Mouse (Mus musculus): ENCODE measurements at regions not wholly inside any gene's neighbourhood (a gene's known extent, or its start where the extent isn't known, plus 50 kb on each side); places are given as distances from the start of the nearest gene placed in this dataset.

DNA sequence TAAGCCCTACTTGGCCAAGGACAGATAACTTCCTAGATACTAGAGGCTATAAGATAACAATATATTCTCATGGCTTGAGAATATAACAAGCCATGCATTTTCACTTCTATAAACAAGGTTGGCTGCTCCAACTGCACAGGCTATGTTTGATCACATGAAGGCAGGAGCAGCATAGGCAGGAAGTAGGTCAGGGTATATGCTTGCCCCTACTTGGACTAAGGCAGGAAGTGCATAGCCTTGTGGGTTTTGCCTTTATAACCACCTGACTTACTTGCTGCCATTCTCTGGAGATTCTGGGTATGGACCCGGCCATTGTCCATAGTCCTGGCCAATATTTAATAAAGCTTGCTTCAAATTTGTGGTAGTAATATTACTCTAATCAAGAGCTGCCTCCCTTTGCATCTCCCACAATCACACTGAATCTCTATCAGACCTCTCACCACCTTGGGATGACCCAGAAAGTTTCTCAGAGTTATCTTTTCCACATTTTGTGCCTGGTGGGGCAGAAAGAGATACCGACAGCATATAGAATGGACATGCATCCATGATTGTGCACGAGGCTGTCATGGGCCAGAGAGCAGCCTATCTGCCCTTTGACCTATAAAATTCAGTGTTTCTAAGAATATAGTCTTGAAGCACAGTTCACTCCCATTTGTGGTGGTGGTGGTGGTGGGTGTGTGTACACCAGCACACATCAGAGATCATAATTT lies 193.7 kb upstream of the Klf3 start:
- DNase-seq (ENCODE audit: low read depth), result no peak

DNA sequence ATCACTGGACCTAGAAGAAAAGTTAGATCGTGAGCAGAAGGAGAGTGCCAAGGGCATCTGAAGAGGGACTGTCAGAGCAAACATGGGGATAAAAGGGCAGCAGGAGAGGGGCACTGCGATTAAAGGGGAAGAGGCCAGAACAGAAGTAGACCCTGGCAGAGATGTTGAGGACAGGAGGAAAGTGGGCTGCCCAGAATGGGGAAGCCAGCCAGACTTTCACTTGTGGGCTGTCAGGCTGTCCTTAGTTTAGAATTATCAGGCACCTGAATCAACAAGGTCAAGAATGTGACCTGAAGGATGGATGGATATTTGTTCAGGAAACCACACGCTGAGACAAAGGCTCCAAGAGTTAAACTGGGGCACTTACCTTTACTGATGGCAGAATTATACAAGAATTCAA lies 193.0 kb upstream of the Klf3 start:
- no peak for DNase-seq (ENCODE audit: low read depth)

- no peak for DNase-seq (ENCODE audit: low read depth)
These were observed 192.4 kb upstream of the Klf3 start for GRCm38 (mm10) chr5:64610562-64611405.

GRCm38 (mm10) chr5:64612017-64612416 lies 191.2 kb upstream of the Klf3 start:
- no peak for DNase-seq (ENCODE audit: low read depth)

GRCm38 (mm10) chr5:64613696-64614095 lies 189.5 kb upstream of the Klf3 start:
- DNase-seq (ENCODE audit: low read depth), result no peak

GRCm38 (mm10) chr5:64618126-64618525 lies 185.1 kb upstream of the Klf3 start:
- no peak for DNase-seq (ENCODE audit: low read depth)

DNA sequence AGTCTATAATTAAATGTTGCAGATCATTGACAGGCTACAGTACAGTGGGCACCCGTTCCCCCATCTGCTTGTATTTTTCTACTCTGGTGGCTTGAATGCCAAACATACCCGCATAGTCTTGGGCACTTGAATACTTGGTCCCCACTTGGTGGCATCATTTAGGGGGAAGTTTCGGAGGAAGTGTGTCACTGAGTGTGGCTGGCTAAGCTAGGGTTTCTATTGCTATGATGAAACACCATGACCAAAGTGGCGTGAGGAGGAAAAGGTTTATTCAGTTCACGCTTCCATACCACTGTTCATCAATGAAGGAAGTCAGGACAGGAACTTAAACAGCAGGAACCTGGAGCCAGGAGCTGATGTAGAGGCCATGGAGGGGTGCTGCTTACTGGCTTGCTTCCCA lies 183.4 kb upstream of the Klf3 start:
- no peak for DNase-seq (ENCODE audit: low read depth)

DNA sequence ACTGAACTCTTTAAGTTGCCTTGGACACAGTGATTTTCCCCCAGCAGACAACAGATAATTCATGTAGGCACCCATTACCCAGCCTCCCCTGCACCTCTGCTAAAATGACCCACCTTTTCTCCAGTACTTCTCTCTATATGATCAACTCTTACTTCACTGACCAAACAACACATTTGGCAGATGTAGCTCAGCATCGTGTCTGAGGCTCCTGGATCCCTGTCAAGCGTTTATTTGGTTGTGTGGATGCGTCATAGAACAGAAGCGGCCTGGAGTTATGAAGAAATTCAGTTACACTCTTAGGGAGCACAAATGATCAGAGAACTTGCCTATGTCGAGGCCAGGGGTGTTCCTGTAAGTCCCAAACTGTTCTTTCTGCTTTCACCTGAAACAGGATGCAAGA lies 182.5 kb upstream of the Klf3 start:
- DNase-seq (ENCODE audit: low read depth), result no peak

- DNase-seq (ENCODE audit: low read depth), result no peak
These were observed 181.8 kb upstream of the Klf3 start for GRCm38 (mm10) chr5:64621386-64621785.

GRCm38 (mm10) chr5:64623653-64624052 lies 179.5 kb upstream of the Klf3 start:
- DNase-seq (ENCODE audit: low read depth), result no peak

DNA sequence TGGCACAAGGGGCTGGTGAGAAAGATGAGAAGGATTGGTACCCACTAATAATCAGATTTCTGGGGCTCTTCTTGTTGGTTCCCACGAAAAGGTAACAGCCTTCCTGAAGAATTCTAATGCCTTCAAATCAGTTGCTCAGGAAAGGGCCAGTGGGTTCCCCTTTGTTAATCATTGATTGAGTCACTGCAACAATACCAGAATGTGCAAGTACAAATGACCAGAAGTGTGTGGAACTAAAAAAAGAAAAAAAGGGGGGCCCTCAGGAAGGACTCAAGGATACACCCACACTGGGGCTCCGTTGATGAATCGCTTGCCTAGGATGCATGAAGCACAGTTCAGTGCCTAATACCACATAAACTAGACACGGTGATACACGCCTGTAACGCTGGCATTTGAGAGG lies 179.0 kb upstream of the Klf3 start:
- DNase-seq (ENCODE audit: low read depth), result no peak

DNA sequence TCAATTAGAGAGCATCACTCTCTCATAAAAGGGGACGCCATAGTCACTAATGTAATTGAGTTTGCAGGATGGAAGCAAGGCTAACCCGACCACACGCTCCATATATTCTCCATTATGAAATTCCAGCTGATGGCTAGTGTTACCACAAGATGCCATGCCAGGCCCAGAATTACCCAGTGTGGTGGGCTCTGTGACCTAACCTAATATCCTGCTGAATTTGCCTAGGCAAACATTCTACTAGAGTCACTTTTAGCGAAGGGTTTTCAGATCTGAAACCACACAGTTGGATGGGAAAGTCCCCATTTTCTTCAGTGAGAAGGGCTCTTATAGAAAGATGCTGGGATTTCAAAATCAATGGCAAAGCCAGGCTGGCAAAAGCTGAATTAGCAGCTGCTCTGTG lies 177.8 kb upstream of the Klf3 start:
- peak; percentile 8 for DNase-seq (ENCODE audit: low read depth)

DNA sequence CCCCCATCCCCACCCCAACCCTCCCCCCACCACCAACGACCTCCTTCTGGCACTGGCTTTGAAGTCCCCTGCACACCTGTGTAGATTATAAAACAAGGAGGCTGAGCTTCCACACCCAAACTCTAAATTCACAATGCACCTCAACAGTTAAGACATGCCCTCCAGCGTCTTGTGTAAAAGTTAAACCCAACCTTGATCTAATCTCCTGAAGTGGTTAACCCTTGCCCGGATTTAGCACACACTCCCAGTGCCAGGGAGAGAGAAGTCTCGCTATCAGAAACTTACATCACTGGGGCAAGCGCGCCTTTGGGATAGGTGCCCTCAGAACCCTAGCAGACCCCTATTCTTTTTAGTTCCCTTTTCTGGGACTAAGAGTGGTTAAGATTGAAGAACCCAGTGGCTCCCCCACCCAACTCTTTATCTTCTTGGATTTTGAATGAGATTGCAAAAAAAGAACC lies 177.3 kb upstream of the Klf3 start:
- no peak for DNase-seq (ENCODE audit: low read depth)

GRCm38 (mm10) chr5:64626351-64626750 lies 176.8 kb upstream of the Klf3 start:
- no peak for DNase-seq (ENCODE audit: low read depth)

DNA sequence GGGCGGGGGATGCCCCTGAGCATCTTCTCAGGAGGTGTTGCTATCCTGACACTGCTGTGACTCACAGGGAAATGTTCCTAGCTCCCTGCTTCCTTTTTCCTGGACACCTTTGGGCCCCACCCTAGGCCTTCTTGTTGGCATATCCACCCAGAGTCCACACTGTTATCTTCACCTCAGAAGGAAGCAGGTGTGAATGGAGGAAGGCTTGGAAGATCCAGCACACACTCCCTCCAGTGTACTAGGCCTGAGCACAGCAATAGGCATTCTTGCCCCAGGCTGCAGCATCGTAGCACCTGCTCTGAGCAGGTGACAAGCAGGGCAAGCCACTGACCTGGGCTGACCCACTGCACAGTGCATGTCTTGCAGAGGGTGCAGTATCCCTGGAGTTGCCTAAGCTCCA lies 172.6 kb upstream of the Klf3 start:
- no peak for DNase-seq (ENCODE audit: low read depth)

- DNase-seq (ENCODE audit: low read depth), result no peak
These were observed 171.0 kb upstream of the Klf3 start for GRCm38 (mm10) chr5:64632171-64632570.

DNA sequence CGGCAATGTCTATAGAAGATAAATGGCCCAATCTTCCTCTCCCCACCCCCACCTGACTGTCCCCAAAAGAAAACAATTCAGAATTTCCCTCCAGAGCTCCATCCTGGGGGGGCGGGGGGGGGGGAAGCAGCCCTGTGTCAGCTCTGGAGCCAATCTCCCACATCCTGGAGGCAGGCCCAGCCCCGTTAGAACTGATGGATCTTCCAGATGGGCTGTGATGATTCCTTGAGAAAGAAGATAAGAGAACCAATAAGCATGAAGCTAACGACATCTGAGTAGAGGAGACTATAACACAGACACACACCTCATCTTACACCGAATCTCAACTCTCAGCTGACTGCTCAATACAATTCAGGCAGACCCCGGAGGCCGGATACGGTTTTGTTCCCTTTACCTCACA lies 169.2 kb upstream of the Klf3 start:
- DNase-seq (ENCODE audit: low read depth), result no peak

GRCm38 (mm10) chr5:64634721-64635120 lies 168.5 kb upstream of the Klf3 start:
- no peak for DNase-seq (ENCODE audit: low read depth)

DNA sequence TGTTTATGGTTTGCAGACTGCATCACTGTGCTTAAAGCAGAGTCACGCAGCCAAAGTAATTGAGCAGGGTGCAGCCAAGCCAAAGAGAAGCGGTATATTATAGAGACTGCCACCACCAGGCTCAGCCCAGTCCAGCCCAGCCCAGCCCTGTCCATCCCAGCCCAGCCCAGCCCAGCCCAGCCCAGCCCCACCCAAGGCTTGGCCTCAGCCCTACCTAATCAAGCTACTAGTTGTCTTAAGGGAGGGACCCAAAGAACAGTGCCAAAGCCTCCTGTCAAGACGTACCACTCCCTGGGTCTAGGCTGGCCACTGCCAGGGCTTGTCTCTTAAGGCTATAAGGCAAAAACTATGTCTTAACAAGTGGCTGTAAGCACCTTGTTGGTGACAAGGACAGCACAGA lies 166.9 kb upstream of the Klf3 start:
- DNase-seq (ENCODE audit: low read depth), result no peak

DNA sequence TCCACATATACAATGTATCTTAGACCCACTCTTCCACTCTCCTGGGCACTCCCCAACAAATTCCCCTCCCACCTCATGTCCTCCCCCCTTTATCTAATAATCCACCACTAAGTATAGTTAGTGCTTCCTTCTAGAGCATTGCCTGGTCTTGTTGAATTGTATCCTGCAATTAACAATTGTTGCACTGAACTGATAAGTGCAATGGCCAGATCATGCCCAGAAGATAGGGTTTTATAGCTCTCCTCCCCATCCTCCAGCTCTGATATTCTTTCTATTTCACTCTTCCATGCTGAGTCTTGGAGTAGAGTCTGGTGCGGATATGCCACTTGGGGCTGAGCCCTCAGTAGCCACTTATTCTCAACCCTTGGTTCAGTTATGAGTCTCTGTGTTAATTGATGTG lies 159.6 kb upstream of the Klf3 start:
- DNase-seq (ENCODE audit: low read depth), result no peak

- DNase-seq (ENCODE audit: low read depth), result no peak
These were observed 155.6 kb upstream of the Klf3 start for GRCm38 (mm10) chr5:64647417-64648125.

DNA sequence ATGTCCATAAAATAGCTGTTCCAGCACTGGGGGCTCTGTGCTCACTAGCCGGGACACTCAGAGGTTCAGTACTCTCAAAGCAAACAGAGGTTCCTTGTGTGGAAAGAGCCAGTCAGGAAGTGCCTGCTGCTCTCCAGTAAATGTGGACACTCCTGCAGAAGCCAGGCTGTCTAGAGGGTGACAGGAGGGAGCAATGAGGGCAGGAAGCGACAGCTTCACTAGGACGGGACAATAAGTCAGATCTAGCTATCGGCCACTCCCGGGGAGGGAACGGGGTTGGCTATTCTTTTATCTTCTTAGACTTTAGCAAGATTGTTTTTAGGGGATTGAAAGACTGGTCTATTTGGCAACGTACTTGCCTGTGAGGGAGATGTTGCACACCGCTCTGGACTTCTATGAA lies 154.7 kb upstream of the Klf3 start:
- no peak for DNase-seq (ENCODE audit: low read depth)

DNA sequence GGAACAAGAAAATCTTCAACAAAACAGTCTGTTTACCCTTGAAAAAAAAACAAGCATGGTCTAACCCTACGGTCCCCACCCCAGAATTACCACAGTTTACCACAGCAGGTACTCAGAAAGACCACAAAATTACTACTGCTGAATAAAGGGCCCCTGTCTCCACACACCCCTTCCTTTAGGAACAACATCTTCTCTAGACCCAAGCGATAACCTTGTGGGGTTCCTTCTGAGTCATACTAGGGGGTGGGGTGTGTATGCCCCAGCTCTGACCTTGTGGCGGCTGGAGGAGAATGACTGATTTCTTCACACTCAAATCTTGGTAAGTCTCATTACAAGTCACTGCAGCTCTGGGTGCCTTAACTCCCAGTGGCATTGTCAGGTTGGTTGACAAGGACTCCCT lies 151.8 kb upstream of the Klf3 start:
- no peak for DNase-seq (ENCODE audit: low read depth)
